Mouse (Mus musculus): ENCODE results near the gene Sdf4. TPM values are rescaled to one million over a fixed set of nuclear protein-coding genes. Genes with fewer than 3 reads are reported as not detected.
A peak's percentile ranks its signal among the peaks of the same experiment; 100 is the strongest.

Sdf4 gene
- polyA plus RNA-seq, 1 experiment from 2014 or later: 165 TPM

- Histone ChIP-seq H3K4me3 (replicated peaks) (peak overlapping the region; percentile 55), H3K27ac (replicated peaks) (peak overlapping the region; percentile 96), H3K4me1 (peaks cover 38% of the 10 kb centered on the region), H3K9me3 (replicated peaks) (no peaks in the 10 kb centered on the region), H3K4me2 (replicated peaks) (peak overlapping the region; percentile 72), H3K27me3 (peaks cover 22% of the 10 kb centered on the region), H3K9ac (peak overlapping the region; percentile 42), H3K36me3 (peaks cover 17% of the 10 kb centered on the region)
- under 1% methylated on average over 24 of the region's 24 CpGs for WGBS
- ATAC-seq (ENCODE audit: insufficient number of reproducible peaks, low FRiP score, low TSS enrichment, low read depth): peak; percentile 87
These were observed 39.1 kb downstream of the Sdf4 start for GRCm38 (mm10) chr4:156031593-156032391.

- peaks cover 38% of the 10 kb centered on the region for H3K4me1 ChIP-seq
- 0 out of 2 replicates have a peak overlapping the region, but pooled peaks have one; percentile 72 for H3K4me2 ChIP-seq (replicated peaks)
- H3K36me3 ChIP-seq: peaks cover 15% of the 10 kb centered on the region
- peak overlapping the region; percentile 96 for H3K27ac ChIP-seq (replicated peaks)
- WGBS: 71% methylated on average over 4 of the region's 4 CpGs
- ATAC-seq (ENCODE audit: insufficient number of reproducible peaks, low FRiP score, low TSS enrichment, low read depth): no peak
- no peak overlapping the region for H3K9ac ChIP-seq
- H3K27me3 ChIP-seq: peaks cover 22% of the 10 kb centered on the region
- no peaks in the 10 kb centered on the region for H3K9me3 ChIP-seq (replicated peaks)
- H3K4me3 ChIP-seq (replicated peaks): no peak overlapping the region
These were observed 40.2 kb downstream of the Sdf4 start for GRCm38 (mm10) chr4:156032856-156033255.

GRCm38 (mm10) chr4:156033476-156034119, 40.9 kb downstream of the Sdf4 start:
- Histone ChIP-seq H3K9ac (no peak overlapping the region), H3K4me2 (replicated peaks) (no peak overlapping the region), H3K4me1 (peaks cover 38% of the 10 kb centered on the region), H3K27me3 (peaks cover 22% of the 10 kb centered on the region), H3K27ac (replicated peaks) (no peak overlapping the region), H3K9me3 (replicated peaks) (no peaks in the 10 kb centered on the region), H3K36me3 (peaks cover 8% of the 10 kb centered on the region; the same call in 1 of the 2 replicates), H3K4me3 (replicated peaks) (no peak overlapping the region)
- 49% methylated on average over 6 of the region's 6 CpGs for WGBS
- no peak for ATAC-seq (ENCODE audit: insufficient number of reproducible peaks, low FRiP score, low TSS enrichment, low read depth)

- Histone ChIP-seq H3K9me3 (replicated peaks) (no peaks in the 10 kb centered on the region), H3K4me3 (replicated peaks) (no peak overlapping the region), H3K4me1 (peaks cover 38% of the 10 kb centered on the region), H3K9ac (no peak overlapping the region), H3K27ac (replicated peaks) (no peak overlapping the region), H3K36me3 (0 out of 2 replicates have a peak, but pooled peaks cover 3% of the 10 kb centered on the region), H3K27me3 (peaks cover 22% of the 10 kb centered on the region), H3K4me2 (replicated peaks) (no peak overlapping the region)
- ATAC-seq (ENCODE audit: insufficient number of reproducible peaks, low FRiP score, low TSS enrichment, low read depth): no peak
- WGBS: 61% methylated on average over 4 of the region's 4 CpGs
These were observed 41.6 kb downstream of the Sdf4 start for GRCm38 (mm10) chr4:156034301-156034700.

- no peaks in the 10 kb centered on the region for H3K9me3 ChIP-seq (replicated peaks)
- ATAC-seq (ENCODE audit: insufficient number of reproducible peaks, low FRiP score, low TSS enrichment, low read depth): no peak
- H3K27me3 ChIP-seq: peaks cover 22% of the 10 kb centered on the region
- H3K9ac ChIP-seq: no peak overlapping the region
- H3K27ac ChIP-seq (replicated peaks): no peak overlapping the region
- 10% methylated on average over 25 of the region's 25 CpGs for WGBS
- H3K4me2 ChIP-seq (replicated peaks): peak overlapping the region; percentile 40
- peak overlapping the region; percentile 16; the same call in 1 of the 2 replicates for H3K4me3 ChIP-seq (replicated peaks)
- no peaks in the 10 kb centered on the region for H3K36me3 ChIP-seq
- H3K4me1 ChIP-seq: peaks cover 38% of the 10 kb centered on the region
These were observed 42.2 kb downstream of the Sdf4 start for GRCm38 (mm10) chr4:156034901-156035300.

GRCm38 (mm10) chr4:156044754-156045153, 52.1 kb downstream of the Sdf4 start:
- Histone ChIP-seq H3K27ac (replicated peaks) (no peak overlapping the region), H3K4me2 (replicated peaks) (no peak overlapping the region), H3K27me3 (no peaks in the 10 kb centered on the region), H3K36me3 (no peaks in the 10 kb centered on the region), H3K4me3 (replicated peaks) (no peak overlapping the region), H3K4me1 (no peaks in the 10 kb centered on the region), H3K9ac (no peak overlapping the region), H3K9me3 (replicated peaks) (no peaks in the 10 kb centered on the region)
- 48% methylated on average over 5 of the region's 5 CpGs for whole genome bisulfite sequencing
- ATAC-seq (ENCODE audit: insufficient number of reproducible peaks, low FRiP score, low TSS enrichment, low read depth): no peak

GRCm38 (mm10) chr4:156049779-156050178, 57.1 kb downstream of the Sdf4 start:
- Histone ChIP-seq H3K27me3 (no peaks in the 10 kb centered on the region), H3K9ac (no peak overlapping the region), H3K4me2 (replicated peaks) (no peak overlapping the region), H3K36me3 (no peaks in the 10 kb centered on the region; the same call in 1 of the 2 replicates), H3K4me3 (replicated peaks) (no peak overlapping the region), H3K27ac (replicated peaks) (no peak overlapping the region), H3K4me1 (no peaks in the 10 kb centered on the region), H3K9me3 (replicated peaks) (no peaks in the 10 kb centered on the region)
- 78% methylated on average over 3 of the region's 3 CpGs for WGBS
- ATAC-seq (ENCODE audit: insufficient number of reproducible peaks, low FRiP score, low TSS enrichment, low read depth): no peak

- 68% methylated on average over 6 of the region's 6 CpGs for WGBS
- H3K27ac ChIP-seq (replicated peaks): no peak overlapping the region
- H3K27me3 ChIP-seq: no peaks in the 10 kb centered on the region
- no peaks in the 10 kb centered on the region; the same call in 1 of the 2 replicates for H3K36me3 ChIP-seq
- H3K9me3 ChIP-seq (replicated peaks): no peaks in the 10 kb centered on the region
- H3K4me2 ChIP-seq (replicated peaks): no peak overlapping the region
- H3K4me3 ChIP-seq (replicated peaks): no peak overlapping the region
- ATAC-seq (ENCODE audit: insufficient number of reproducible peaks, low FRiP score, low TSS enrichment, low read depth): 0 out of 2 replicates have a peak, but pooled peaks have one; percentile 9
- peaks cover under 1% of the 10 kb centered on the region; the same call in 1 of the 2 replicates for H3K4me1 ChIP-seq
- H3K9ac ChIP-seq: no peak overlapping the region
These were observed 57.8 kb downstream of the Sdf4 start for GRCm38 (mm10) chr4:156050391-156050980.

- Histone ChIP-seq H3K27ac (replicated peaks) (no peak overlapping the region), H3K4me3 (replicated peaks) (no peak overlapping the region), H3K4me2 (replicated peaks) (no peak overlapping the region), H3K4me1 (peaks cover 4% of the 10 kb centered on the region; the same call in 1 of the 2 replicates), H3K27me3 (no peaks in the 10 kb centered on the region), H3K9ac (no peak overlapping the region), H3K36me3 (no peaks in the 10 kb centered on the region; the same call in 1 of the 2 replicates), H3K9me3 (replicated peaks) (no peaks in the 10 kb centered on the region)
- WGBS: 72% methylated on average over 4 of the region's 4 CpGs
- ATAC-seq (ENCODE audit: insufficient number of reproducible peaks, low FRiP score, low TSS enrichment, low read depth): no peak
These were observed 60.4 kb downstream of the Sdf4 start for GRCm38 (mm10) chr4:156053113-156053512.

GRCm38 (mm10) chr4:156054130-156054529, 61.5 kb downstream of the Sdf4 start:
- Histone ChIP-seq H3K9me3 (replicated peaks) (no peaks in the 10 kb centered on the region), H3K36me3 (no peaks in the 10 kb centered on the region; the same call in 1 of the 2 replicates), H3K4me1 (peaks cover 4% of the 10 kb centered on the region; the same call in 1 of the 2 replicates), H3K4me3 (replicated peaks) (no peak overlapping the region), H3K4me2 (replicated peaks) (no peak overlapping the region), H3K27me3 (no peaks in the 10 kb centered on the region), H3K9ac (no peak overlapping the region), H3K27ac (replicated peaks) (no peak overlapping the region)
- ATAC-seq (ENCODE audit: insufficient number of reproducible peaks, low FRiP score, low TSS enrichment, low read depth): no peak
- 80% methylated on average over 4 of the region's 4 CpGs for WGBS

- no peaks in the 10 kb centered on the region; the same call in 1 of the 2 replicates for H3K36me3 ChIP-seq
- H3K4me2 ChIP-seq (replicated peaks): no peak overlapping the region; the same call in 1 of the 2 replicates
- ATAC-seq (ENCODE audit: insufficient number of reproducible peaks, low FRiP score, low TSS enrichment, low read depth): no peak
- WGBS: 91% methylated on average over 6 of the region's 6 CpGs
- H3K4me3 ChIP-seq (replicated peaks): no peak overlapping the region
- H3K4me1 ChIP-seq: peaks cover 4% of the 10 kb centered on the region; the same call in 1 of the 2 replicates
- H3K9ac ChIP-seq: no peak overlapping the region
- H3K27me3 ChIP-seq: no peaks in the 10 kb centered on the region
- no peak overlapping the region for H3K27ac ChIP-seq (replicated peaks)
- H3K9me3 ChIP-seq (replicated peaks): no peaks in the 10 kb centered on the region
These were observed 61.9 kb downstream of the Sdf4 start for GRCm38 (mm10) chr4:156054606-156055005.
